Mouse (Mus musculus): Measurements from ENCODE around the gene Zfp119b. TPM values are rescaled to one million over a fixed set of nuclear protein-coding genes. Genes with fewer than 3 reads are reported as not detected.

Zfp119b gene
- polyA plus RNA-seq (2017; shearing (Covaris generic)) = 13.5 TPM

GRCm38 (mm10) chr17:55949400-55949799, at the start of gene Zfp119b:
Gene Zfp119b, minus strand, starts transcription at chr17:55949500.

GRCm38 (mm10) chr17:55986030-55986961, 37.0 kb upstream of the Zfp119b start, which contains the start of gene Fsd1:
Gene Fsd1, plus strand, starts transcription at chr17:55986509.

GRCm38 (mm10) chr17:55969966-55970891, 20.9 kb upstream of the Zfp119b start, which contains the start of gene Shd:
Gene Shd, plus strand, starts transcription at chr17:55970467.

GRCm38 (mm10) chr17:55958918-55959728, 9.8 kb upstream of the Zfp119b start, which contains the start of gene Yju2:
Gene Yju2, plus strand, starts transcription at chr17:55959099.

GRCm38 (mm10) chr17:55952447-55953027, 3.2 kb upstream of the Zfp119b start, which contains the start of gene Ebi3:
Gene Ebi3, plus strand, starts transcription at chr17:55952640.

Other genes with a start within 250 kb of the Zfp119b start
- gene Pot1b, start 236.9 kb downstream of the Zfp119b start, polyA plus RNA-seq (2017; shearing (Covaris generic)) = 16.4 TPM
- gene Adgre4, start 199.5 kb downstream of the Zfp119b start, polyA plus RNA-seq (2017; shearing (Covaris generic)) = 1.1 TPM
- 17.0 TPM for gene Zfp119a, start 70.6 kb downstream of the Zfp119b start, polyA plus RNA-seq (2017; shearing (Covaris generic))
- gene Zfp959, start 57.4 kb downstream of the Zfp119b start, polyA plus RNA-seq (2017; shearing (Covaris generic)) = 23.4 TPM
- 26.3 TPM for gene Ebi3, start 3.1 kb upstream of the Zfp119b start, polyA plus RNA-seq (2017; shearing (Covaris generic))
- 38.8 TPM for gene Yju2, start 9.6 kb upstream of the Zfp119b start, polyA plus RNA-seq (2017; shearing (Covaris generic))
- 0.89 TPM for gene Shd, start 21.0 kb upstream of the Zfp119b start, polyA plus RNA-seq (2017; shearing (Covaris generic))
- 0.44 TPM for gene Fsd1, start 37.0 kb upstream of the Zfp119b start, polyA plus RNA-seq (2017; shearing (Covaris generic))
- 0.83 TPM for gene Stap2, start 56.1 kb upstream of the Zfp119b start, polyA plus RNA-seq (2017; shearing (Covaris generic))
- gene Mpnd, start 56.2 kb upstream of the Zfp119b start, polyA plus RNA-seq (2017; shearing (Covaris generic)) = 144 TPM
- gene Sh3gl1, start 87.1 kb upstream of the Zfp119b start, polyA plus RNA-seq (2017; shearing (Covaris generic)) = 192 TPM
- gene Chaf1a, start 90.9 kb upstream of the Zfp119b start, polyA plus RNA-seq (2017; shearing (Covaris generic)) = 3.3 TPM
- 76.2 TPM for gene Ubxn6, start 125.5 kb upstream of the Zfp119b start, polyA plus RNA-seq (2017; shearing (Covaris generic))
- gene Hdgfl2, start 130.1 kb upstream of the Zfp119b start, polyA plus RNA-seq (2017; shearing (Covaris generic)) = 147 TPM
- not detected for gene Plin4, start 160.3 kb upstream of the Zfp119b start, polyA plus RNA-seq (2017; shearing (Covaris generic))
- 0.08 TPM for gene Plin5, start 168.1 kb upstream of the Zfp119b start, polyA plus RNA-seq (2017; shearing (Covaris generic))
- 0.25 TPM for gene Lrg1, start 172.5 kb upstream of the Zfp119b start, polyA plus RNA-seq (2017; shearing (Covaris generic))
- gene Sema6b, start 190.8 kb upstream of the Zfp119b start, polyA plus RNA-seq (2017; shearing (Covaris generic)) = 0.12 TPM
- 38.0 TPM for gene Tnfaip8l1, start 213.0 kb upstream of the Zfp119b start, polyA plus RNA-seq (2017; shearing (Covaris generic))
- gene Mydgf, start 234.4 kb upstream of the Zfp119b start, polyA plus RNA-seq (2017; shearing (Covaris generic)) = 54.2 TPM

Data from CD4-positive, CD25-positive, alpha-beta regulatory T cell (primary cell).